Mouse (Mus musculus): ENCODE data around the gene Pcnx4. TPM values are rescaled to one million over a fixed set of nuclear protein-coding genes. Genes with fewer than 3 reads are reported as not detected.

Pcnx4 gene
- 4.0 and 4.2 TPM in 2 replicates for polyA plus RNA-seq (2016; fragmentation: Nextera tagmentation; extraction: Ambion mirVana)

GRCm38 (mm10) chr12:72536021-72536597 is at the start of gene Pcnx4:
TSS of gene Pcnx4 (plus strand) at chr12:72536383.
- WGBS (ENCODE audit: insufficient replicate concordance), result under 1% methylated on average over 45 of the region's 45 CpGs
- Histone ChIP-seq H3K4me1 (peaks cover 18% of the 10 kb centered on the region), H3K9me3 (replicated peaks) (no peaks in the 10 kb centered on the region), H3K27ac (peak within 1 kb of the TSS; percentile 56; the same call in 1 of the 2 replicates), H3K36me3 (peaks cover 7% of the 10 kb centered on the region), H3K27me3 (replicated peaks) (no peaks in the 10 kb centered on the region), H3K9ac (peak within 1 kb of the TSS; percentile 74), H3K4me3 (peak within 1 kb of the TSS; percentile 70), H3K4me2 (peak within 1 kb of the TSS; percentile 81)
- ATAC-seq, result peak; percentile 100

GRCm38 (mm10) chr12:72487498-72487897 is 48.7 kb upstream of the Pcnx4 start:
- H3K9me3 ChIP-seq (replicated peaks), result no peaks in the 10 kb centered on the region
- H3K27ac ChIP-seq, result no peak overlapping the region
- 39% methylated on average over 3 of the region's 3 CpGs for WGBS (ENCODE audit: insufficient replicate concordance)
- H3K36me3 ChIP-seq, result no peaks in the 10 kb centered on the region
- no peak overlapping the region for H3K4me2 ChIP-seq
- H3K9ac ChIP-seq, result no peak overlapping the region
- no peak for ATAC-seq
- H3K4me1 ChIP-seq, result no peaks in the 10 kb centered on the region
- H3K27me3 ChIP-seq (replicated peaks), result no peaks in the 10 kb centered on the region
- no peak overlapping the region for H3K4me3 ChIP-seq

GRCm38 (mm10) chr12:72489995-72490394 is 46.2 kb upstream of the Pcnx4 start:
- H3K36me3 ChIP-seq, result no peaks in the 10 kb centered on the region
- ATAC-seq, result no peak
- peak overlapping the region; percentile 37; the same call in 1 of the 2 replicates for H3K27ac ChIP-seq
- 60% methylated on average over 3 of the region's 3 CpGs for WGBS (ENCODE audit: insufficient replicate concordance)
- H3K4me3 ChIP-seq, result no peak overlapping the region
- H3K4me1 ChIP-seq, result no peaks in the 10 kb centered on the region
- H3K9me3 ChIP-seq (replicated peaks), result no peaks in the 10 kb centered on the region
- no peak overlapping the region for H3K9ac ChIP-seq
- no peak overlapping the region for H3K4me2 ChIP-seq
- H3K27me3 ChIP-seq (replicated peaks), result no peaks in the 10 kb centered on the region

- ATAC-seq, result no peak
- H3K27ac ChIP-seq, result 0 out of 2 replicates have a peak overlapping the region, but pooled peaks have one; percentile 37
These were observed 45.0 kb upstream of the Pcnx4 start for GRCm38 (mm10) chr12:72491063-72491719.

GRCm38 (mm10) chr12:72496866-72497600 is 39.1 kb upstream of the Pcnx4 start:
- Histone ChIP-seq H3K4me1 (no peaks in the 10 kb centered on the region), H3K9me3 (replicated peaks) (no peaks in the 10 kb centered on the region), H3K9ac (no peak overlapping the region), H3K4me2 (no peak overlapping the region), H3K4me3 (no peak overlapping the region), H3K27ac (no peak overlapping the region), H3K27me3 (replicated peaks) (no peaks in the 10 kb centered on the region), H3K36me3 (no peaks in the 10 kb centered on the region)
- 58% methylated on average over 12 of the region's 12 CpGs for WGBS (ENCODE audit: insufficient replicate concordance)
- no peak for ATAC-seq

More at GRCm38 (mm10) chr12:72491063-72491719, 45.0 kb upstream of the Pcnx4 start:
- 38% methylated on average over 3 of the region's 3 CpGs for WGBS (ENCODE audit: insufficient replicate concordance)
- Histone ChIP-seq H3K9ac (no peak overlapping the region), H3K36me3 (no peaks in the 10 kb centered on the region), H3K9me3 (replicated peaks) (no peaks in the 10 kb centered on the region), H3K27me3 (replicated peaks) (no peaks in the 10 kb centered on the region), H3K4me2 (no peak overlapping the region), H3K4me3 (no peak overlapping the region), H3K4me1 (no peaks in the 10 kb centered on the region)

GRCm38 (mm10) chr12:72509606-72510005 is 26.6 kb upstream of the Pcnx4 start:
- Histone ChIP-seq H3K36me3 (no peaks in the 10 kb centered on the region), H3K4me3 (no peak overlapping the region)
- WGBS (ENCODE audit: insufficient replicate concordance), result 80% methylated on average over 7 of the region's 7 CpGs

GRCm38 (mm10) chr12:72515446-72515845 is 20.7 kb upstream of the Pcnx4 start:
- ATAC-seq, result no peak
- Histone ChIP-seq H3K36me3 (no peaks in the 10 kb centered on the region), H3K9me3 (replicated peaks) (no peaks in the 10 kb centered on the region), H3K27ac (no peak overlapping the region), H3K4me1 (0 out of 2 replicates have a peak, but pooled peaks cover 6% of the 10 kb centered on the region), H3K27me3 (replicated peaks) (no peaks in the 10 kb centered on the region), H3K9ac (no peak overlapping the region), H3K4me3 (no peak overlapping the region), H3K4me2 (no peak overlapping the region)
- WGBS (ENCODE audit: insufficient replicate concordance), result 55% methylated on average over 3 of the region's 3 CpGs

More at GRCm38 (mm10) chr12:72509606-72510005, 26.6 kb upstream of the Pcnx4 start:
- Histone ChIP-seq H3K4me2 (no peak overlapping the region), H3K4me1 (no peaks in the 10 kb centered on the region), H3K27me3 (replicated peaks) (no peaks in the 10 kb centered on the region), H3K27ac (no peak overlapping the region), H3K9ac (no peak overlapping the region), H3K9me3 (replicated peaks) (no peaks in the 10 kb centered on the region)
- ATAC-seq, result no peak

GRCm38 (mm10) chr12:72518114-72518728 is 18.0 kb upstream of the Pcnx4 start:
- Histone ChIP-seq H3K36me3 (no peaks in the 10 kb centered on the region), H3K4me3 (no peak overlapping the region), H3K27me3 (replicated peaks) (no peaks in the 10 kb centered on the region), H3K4me2 (no peak overlapping the region), H3K27ac (no peak overlapping the region), H3K9ac (no peak overlapping the region), H3K9me3 (replicated peaks) (no peaks in the 10 kb centered on the region), H3K4me1 (0 out of 2 replicates have a peak, but pooled peaks cover 6% of the 10 kb centered on the region)
- ATAC-seq, result no peak
- WGBS (ENCODE audit: insufficient replicate concordance), result 79% methylated on average over 12 of the region's 12 CpGs

GRCm38 (mm10) chr12:72519352-72519751 is 16.8 kb upstream of the Pcnx4 start:
- Histone ChIP-seq H3K9ac (no peak overlapping the region), H3K9me3 (replicated peaks) (no peaks in the 10 kb centered on the region), H3K4me2 (no peak overlapping the region), H3K27me3 (replicated peaks) (no peaks in the 10 kb centered on the region), H3K4me1 (0 out of 2 replicates have a peak, but pooled peaks cover 6% of the 10 kb centered on the region), H3K36me3 (no peaks in the 10 kb centered on the region), H3K27ac (no peak overlapping the region), H3K4me3 (no peak overlapping the region)
- ATAC-seq, result no peak
- WGBS (ENCODE audit: insufficient replicate concordance), result 75% methylated on average over 9 of the region's 9 CpGs

- ATAC-seq, result no peak
- no peak overlapping the region for H3K4me3 ChIP-seq
- no peak overlapping the region for H3K4me2 ChIP-seq
- H3K27ac ChIP-seq, result no peak overlapping the region
- no peaks in the 10 kb centered on the region for H3K9me3 ChIP-seq (replicated peaks)
- H3K9ac ChIP-seq, result no peak overlapping the region
- 40% methylated on average over 5 of the region's 5 CpGs for WGBS (ENCODE audit: insufficient replicate concordance)
- no peaks in the 10 kb centered on the region for H3K27me3 ChIP-seq (replicated peaks)
- H3K36me3 ChIP-seq, result no peaks in the 10 kb centered on the region
- 0 out of 2 replicates have a peak, but pooled peaks cover 6% of the 10 kb centered on the region for H3K4me1 ChIP-seq
These were observed 16.3 kb upstream of the Pcnx4 start for GRCm38 (mm10) chr12:72519855-72520254.

GRCm38 (mm10) chr12:72520645-72521044 is 15.5 kb upstream of the Pcnx4 start:
- WGBS (ENCODE audit: insufficient replicate concordance), result 0% methylated on average over 2 of the region's 2 CpGs
- Histone ChIP-seq H3K4me3 (no peak overlapping the region), H3K4me2 (no peak overlapping the region), H3K27ac (no peak overlapping the region), H3K27me3 (replicated peaks) (no peaks in the 10 kb centered on the region), H3K4me1 (peaks cover 9% of the 10 kb centered on the region), H3K9me3 (replicated peaks) (no peaks in the 10 kb centered on the region), H3K9ac (no peak overlapping the region), H3K36me3 (no peaks in the 10 kb centered on the region)
- no peak for ATAC-seq

All from liver, embryonic 12.5 days (tissue).